Mouse (Mus musculus): ENCODE results near the gene Tmem117.

The Tmem117 gene

GRCm38 (mm10) chr15:95138709-95139409 lies 509.8 kb downstream of the Tmem117 start:
- DNase-seq (ENCODE audit: low read depth, low spot score): no peak

GRCm38 (mm10) chr15:95144131-95144530 lies 515.1 kb downstream of the Tmem117 start:
- no peak for DNase-seq (ENCODE audit: low read depth, low spot score)

GRCm38 (mm10) chr15:95145118-95145517 lies 516.1 kb downstream of the Tmem117 start:
- DNase-seq (ENCODE audit: low read depth, low spot score): no peak

All from ES-CJ7 (cell line).